Mouse (Mus musculus) E14TG2a.4 (cell line): ENCODE measurements at regions not wholly inside any gene's neighbourhood (a gene's known extent, or its start where the extent isn't known, plus 50 kb on each side); places are given as distances from the start of the nearest gene placed in this dataset.

Experiments
- CTCF ChIP-seq: conservative IDR thresholded peaks from 2 replicates; pipeline ENCODE4 v1.5.1; 2014; ENCODE audit warnings: low read length
- NANOG ChIP-seq: IDR thresholded peaks from 2 replicates; pipeline ENCODE4 v1.6.1; 2014; ENCODE audit warnings: borderline replicate concordance, low read length, mixed read lengths
- POU5F1 ChIP-seq: IDR thresholded peaks from 2 replicates; pipeline ENCODE4 v1.6.1; 2014; ENCODE audit warnings: low read length, borderline replicate concordance

GRCm38 (mm10) chr17:60762270-60762669 is 1749.1 kb upstream of the Nudt12 start:
- TF ChIP-seq CTCF (no peak), POU5F1 (no peak), NANOG (no peak)
